Mouse (Mus musculus) bone marrow macrophage, adult 2 months (primary cell): Measurements from ENCODE around the gene Gm3417.

ENCODE experiments used
- CTCF ChIP-seq: IDR thresholded peaks from 2 replicates; pipeline ENCODE4 v1.5.1; 2012; ENCODE audit warnings: low read depth, mild to moderate bottlenecking, low read length, moderate library complexity
- POLR2A ChIP-seq: IDR thresholded peaks from 2 replicates; pipeline ENCODE4 v1.6.1; 2012; ENCODE audit warnings: mild to moderate bottlenecking, low read depth, low read length, borderline replicate concordance

GRCm38 (mm10) chr17:14921582-14921981 is 57.0 kb downstream of the Gm3417 start:
- TF ChIP-seq CTCF = no peak
- no peak for TF ChIP-seq POLR2A
